Mouse (Mus musculus): ENCODE measurements around the gene Znrf4. TPM values are rescaled to one million over a fixed set of nuclear protein-coding genes. Genes with fewer than 3 reads are reported as not detected.

The Znrf4 gene
- not detected in 2 replicates for polyA plus RNA-seq (2012; rRNA removed; ENCODE audit: low replicate concordance)

DNA sequence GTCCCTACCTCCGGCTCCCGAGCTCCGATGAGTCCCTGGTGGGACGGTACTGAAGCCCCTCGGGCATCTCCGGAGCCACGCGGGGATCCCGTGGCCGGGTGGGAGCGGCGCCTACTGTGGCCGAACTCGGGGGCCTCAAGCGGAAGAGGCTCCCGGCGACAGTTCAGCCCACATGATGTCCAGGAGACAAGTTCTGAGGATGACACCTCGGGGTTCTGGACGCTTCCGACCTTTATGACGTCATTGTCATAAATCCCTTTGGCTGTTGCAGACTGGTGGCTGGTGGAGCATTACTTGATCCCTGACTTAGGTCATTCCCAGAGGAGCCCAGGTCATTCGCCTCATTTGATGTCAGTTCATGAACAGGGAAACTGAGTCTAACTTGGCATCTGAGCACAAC, at the start of gene Znrf4:
Znrf4 (minus strand) TSS at position 122 of the 400 bp plus-strand sequence.

DNA sequence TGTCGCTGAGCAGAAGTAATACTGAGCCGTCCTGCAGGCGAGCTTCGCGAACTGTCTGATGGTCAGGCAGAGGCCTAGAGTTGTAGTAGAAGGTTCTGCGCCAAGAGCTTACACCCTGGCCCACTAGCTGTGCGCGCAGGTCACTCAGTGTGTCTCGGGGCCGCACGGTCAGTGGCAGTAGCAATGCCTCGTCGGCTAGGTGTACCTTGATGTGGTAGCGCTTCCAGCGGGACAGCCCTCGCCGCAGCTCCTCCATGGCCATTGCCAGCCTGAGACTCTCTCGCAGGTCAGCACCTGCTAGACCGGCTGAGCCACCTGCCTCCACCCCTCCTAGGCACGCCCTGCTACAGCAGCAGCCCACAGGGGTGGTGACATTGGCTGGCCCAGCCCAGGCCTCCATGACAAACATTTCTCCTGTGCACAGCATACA, 41.9 kb upstream of the Znrf4 start, which contains the start of gene Gm20219:
Gm20219 (minus strand) TSS at position 266 of the 430 bp plus-strand sequence.

DNA sequence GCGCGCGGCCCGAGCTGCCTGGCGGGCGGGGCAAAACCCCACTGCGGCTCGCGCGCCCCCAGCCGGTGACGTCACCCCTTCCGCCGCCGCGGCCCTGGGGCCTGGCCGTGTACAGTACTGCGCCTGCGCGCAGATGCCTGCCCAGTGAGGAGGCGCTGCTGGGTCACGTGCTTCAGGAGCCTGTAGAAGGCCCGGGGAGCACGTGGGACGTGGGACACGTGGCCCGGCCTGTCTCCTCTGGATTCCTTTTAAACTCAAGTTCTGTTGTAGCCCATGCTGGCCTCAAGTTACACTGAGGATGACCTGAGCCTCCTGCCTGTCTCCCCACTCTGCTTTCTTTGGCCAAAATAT, 35.9 kb downstream of the Znrf4 start, which contains the start of gene Ptprs:
Ptprs (minus strand) TSS at position 82 of the 351 bp plus-strand sequence.

Other genes starting within 250 kb of the Znrf4 start
- 73.3 and 108 TPM in 2 replicates for gene Ticam1, start 235.6 kb downstream of the Znrf4 start, polyA plus RNA-seq (2012; rRNA removed; ENCODE audit: low replicate concordance)
- gene Plin3, start 219.6 kb downstream of the Znrf4 start, polyA plus RNA-seq (2012; rRNA removed; ENCODE audit: low replicate concordance) = 103 and 238 TPM in 2 replicates
- not detected in 2 replicates for gene Arrdc5, start 212.1 kb downstream of the Znrf4 start, polyA plus RNA-seq (2012; rRNA removed; ENCODE audit: low replicate concordance)
- 9.4 and 14.0 TPM in 2 replicates for gene Uhrf1, start 209.1 kb downstream of the Znrf4 start, polyA plus RNA-seq (2012; rRNA removed; ENCODE audit: low replicate concordance)
- gene Kdm4b, start 186.4 kb downstream of the Znrf4 start, polyA plus RNA-seq (2012; rRNA removed; ENCODE audit: low replicate concordance) = 18.6 and 24.8 TPM in 2 replicates
- 25.7 and 52.3 TPM in 2 replicates for gene Ptprs, start 35.9 kb downstream of the Znrf4 start, polyA plus RNA-seq (2012; rRNA removed; ENCODE audit: low replicate concordance)
- 2.0 and 4.9 TPM in 2 replicates for gene Gm20219, start 42.0 kb upstream of the Znrf4 start, polyA plus RNA-seq (2012; rRNA removed; ENCODE audit: low replicate concordance)
- 81.6 and 116 TPM in 2 replicates for gene Safb2, start 72.2 kb upstream of the Znrf4 start, polyA plus RNA-seq (2012; rRNA removed; ENCODE audit: low replicate concordance)
- gene Safb, start 72.4 kb upstream of the Znrf4 start, polyA plus RNA-seq (2012; rRNA removed; ENCODE audit: low replicate concordance) = 94.0 and 121 TPM in 2 replicates
- 110 and 138 TPM in 2 replicates for gene 2410015M20Rik, start 97.3 kb upstream of the Znrf4 start, polyA plus RNA-seq (2012; rRNA removed; ENCODE audit: low replicate concordance)
- 1,297 and 1,737 TPM in 2 replicates for gene Rpl36, start 101.0 kb upstream of the Znrf4 start, polyA plus RNA-seq (2012; rRNA removed; ENCODE audit: low replicate concordance)
- gene Lonp1, start 114.5 kb upstream of the Znrf4 start, polyA plus RNA-seq (2012; rRNA removed; ENCODE audit: low replicate concordance) = 47.0 and 47.8 TPM in 2 replicates
- 0.21 and 0.26 TPM in 2 replicates for gene Catsperd, start 115.7 kb upstream of the Znrf4 start, polyA plus RNA-seq (2012; rRNA removed; ENCODE audit: low replicate concordance)
- gene Ranbp3, start 160.9 kb upstream of the Znrf4 start, polyA plus RNA-seq (2012; rRNA removed; ENCODE audit: low replicate concordance) = 54.2 and 59.4 TPM in 2 replicates
- 935 and 1,518 TPM in 2 replicates for gene Ndufa11, start 205.3 kb upstream of the Znrf4 start, polyA plus RNA-seq (2012; rRNA removed; ENCODE audit: low replicate concordance)
- gene Vmac, start 205.6 kb upstream of the Znrf4 start, polyA plus RNA-seq (2012; rRNA removed; ENCODE audit: low replicate concordance) = 12.6 and 14.3 TPM in 2 replicates
- 42.6 and 69.2 TPM in 2 replicates for gene Nrtn, start 245.1 kb upstream of the Znrf4 start, polyA plus RNA-seq (2012; rRNA removed; ENCODE audit: low replicate concordance)

Data from duodenum, adult 2 months (tissue).